Mouse (Mus musculus): ENCODE results near the gene Gcnt1.

DNA sequence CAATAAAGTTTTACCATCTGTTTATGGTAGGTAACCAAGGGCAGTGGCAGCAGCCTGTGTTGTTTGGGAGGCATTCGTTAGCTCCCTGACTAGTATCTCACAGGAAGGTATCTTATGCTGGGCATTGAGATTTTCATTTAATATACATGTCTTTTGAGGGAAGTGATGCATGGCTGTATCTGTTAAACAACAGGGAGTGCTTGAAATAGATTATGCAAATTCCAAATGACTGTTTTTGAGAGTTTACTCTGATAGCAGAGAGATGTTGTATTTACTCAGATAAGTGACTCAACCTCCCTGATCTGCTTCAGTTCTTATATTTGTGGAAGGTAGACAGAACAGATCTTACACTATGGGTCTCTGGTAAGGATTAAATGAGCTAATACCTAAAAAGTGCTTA is 61.1 kb downstream of the Gcnt1 start:
- no peak for TF ChIP-seq TCF3 (IDR thresholded peaks at IDR 0.05; ENCODE audit: insufficient read length, low read depth)
- TF ChIP-seq USF1 (IDR thresholded peaks at IDR 0.05; ENCODE audit: low read depth), result no peak
- TF ChIP-seq E2F4 (IDR thresholded peaks at IDR 0.05; ENCODE audit: insufficient read depth), result no peak
- TF ChIP-seq MAX (IDR thresholded peaks at IDR 0.05; ENCODE audit: low read depth), result no peak
- no peak for TF ChIP-seq POLR2AphosphoS2 (IDR thresholded peaks at IDR 0.05; ENCODE audit: insufficient read length, low read depth)
- no peak for TF ChIP-seq POLR2A (IDR thresholded peaks at IDR 0.05; ENCODE audit: insufficient read length, low read depth)
- no peak for TF ChIP-seq MYOD1 (IDR thresholded peaks at IDR 0.05; ENCODE audit: control insufficient read depth in 1 of 3, insufficient read length in 2 of 3, low read depth in 2 of 3)
- no peak for TF ChIP-seq TCF12 (IDR thresholded peaks at IDR 0.05; ENCODE audit: insufficient read depth, poor library complexity, severe bottlenecking)
- TF ChIP-seq SRF (IDR thresholded peaks at IDR 0.05; ENCODE audit: control insufficient read depth, insufficient read length, low read depth), result no peak
- TF ChIP-seq MYOG (IDR thresholded peaks at IDR 0.05; ENCODE audit: control insufficient read depth in 1 of 3, insufficient read depth in 1 of 3, insufficient read length in 2 of 3, low read depth in 2 of 3), result no peak
